Mouse (Mus musculus): ENCODE results near the gene Defb36. TPM values are rescaled to one million over a fixed set of nuclear protein-coding genes. Genes with fewer than 3 reads are reported as not detected.

The Defb36 gene
- total RNA-seq (2015) (not detected in 2 replicates), total RNA-seq (2017) (not detected in 2 replicates)

DNA sequence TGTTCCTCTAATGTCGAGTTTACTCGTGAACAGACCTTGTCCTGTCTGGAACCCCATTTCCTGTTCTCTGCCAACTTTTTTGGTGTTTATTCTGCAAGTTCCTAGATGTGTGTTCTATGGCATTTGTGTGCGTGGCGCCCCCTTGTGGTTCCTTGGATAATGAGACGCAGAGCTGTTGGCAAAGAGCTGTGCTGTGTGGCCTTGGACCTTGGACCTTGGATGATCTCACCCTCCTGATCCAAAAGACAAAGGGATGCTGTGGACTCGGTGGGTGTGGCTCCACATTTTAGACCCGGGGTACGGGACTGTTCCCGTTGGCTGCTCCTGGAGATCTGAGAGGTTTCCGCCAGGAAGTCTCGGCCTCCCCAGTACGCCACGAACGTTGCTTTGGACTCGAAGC is at the start of gene Defb36:
Defb36 (plus strand) TSS at position 271 of the 400 bp plus-strand sequence.
- ATAC-seq (replicated peaks; ENCODE audit: poor library complexity), result no peak

GRCm38 (mm10) chr2:152556655-152557054 is 47.5 kb upstream of the Defb36 start:
- no peak; the same call in 1 of the 2 replicates for ATAC-seq (replicated peaks; ENCODE audit: poor library complexity)

DNA sequence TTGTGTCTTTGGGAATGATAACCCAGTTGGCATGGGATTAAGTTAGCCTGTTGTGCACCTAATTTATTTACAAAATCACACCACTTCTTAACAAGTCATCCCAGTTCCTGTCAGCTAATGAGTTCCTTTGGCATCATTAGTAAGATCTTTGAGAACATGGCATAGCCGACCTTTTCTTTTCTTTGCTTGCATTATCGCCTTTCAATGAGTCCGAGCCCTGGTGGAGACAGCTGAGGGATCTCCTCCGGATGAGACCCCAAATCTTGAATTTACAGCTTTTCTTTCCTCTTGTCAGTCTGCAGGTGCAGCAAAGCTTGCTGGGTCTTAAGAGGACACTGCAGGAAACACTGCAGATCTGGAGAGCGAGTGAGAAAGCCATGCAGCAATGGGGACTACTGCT is 35.1 kb upstream of the Defb36 start, which contains the start of gene Gm17416:
Gm17416 (plus strand) TSS at position 301 of the 400 bp plus-strand sequence.
- no peak for ATAC-seq (replicated peaks; ENCODE audit: poor library complexity)

DNA sequence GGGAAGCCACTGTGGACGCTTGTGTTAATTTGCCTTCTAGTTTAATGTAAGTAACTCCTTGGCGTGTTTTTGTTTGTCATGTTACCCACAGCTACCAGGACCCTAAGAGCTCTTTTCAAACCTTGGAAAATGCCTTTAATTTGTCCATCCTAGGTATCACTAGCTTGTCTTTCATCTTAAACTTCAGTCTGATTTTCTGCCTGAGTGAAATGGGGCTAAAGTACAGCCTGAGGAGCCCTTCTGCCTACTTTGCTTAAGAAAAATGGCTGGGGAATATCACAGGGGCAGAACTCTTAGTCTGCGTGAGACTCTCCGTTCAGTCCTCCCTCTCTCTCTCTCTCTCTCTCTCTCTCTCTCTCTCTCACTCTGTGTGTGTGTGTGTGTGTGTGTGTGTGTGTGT is 34.2 kb upstream of the Defb36 start:
- no peak for ATAC-seq (replicated peaks; ENCODE audit: poor library complexity)

GRCm38 (mm10) chr2:152570313-152570712 is 33.8 kb upstream of the Defb36 start:
- ATAC-seq (replicated peaks; ENCODE audit: poor library complexity), result no peak

DNA sequence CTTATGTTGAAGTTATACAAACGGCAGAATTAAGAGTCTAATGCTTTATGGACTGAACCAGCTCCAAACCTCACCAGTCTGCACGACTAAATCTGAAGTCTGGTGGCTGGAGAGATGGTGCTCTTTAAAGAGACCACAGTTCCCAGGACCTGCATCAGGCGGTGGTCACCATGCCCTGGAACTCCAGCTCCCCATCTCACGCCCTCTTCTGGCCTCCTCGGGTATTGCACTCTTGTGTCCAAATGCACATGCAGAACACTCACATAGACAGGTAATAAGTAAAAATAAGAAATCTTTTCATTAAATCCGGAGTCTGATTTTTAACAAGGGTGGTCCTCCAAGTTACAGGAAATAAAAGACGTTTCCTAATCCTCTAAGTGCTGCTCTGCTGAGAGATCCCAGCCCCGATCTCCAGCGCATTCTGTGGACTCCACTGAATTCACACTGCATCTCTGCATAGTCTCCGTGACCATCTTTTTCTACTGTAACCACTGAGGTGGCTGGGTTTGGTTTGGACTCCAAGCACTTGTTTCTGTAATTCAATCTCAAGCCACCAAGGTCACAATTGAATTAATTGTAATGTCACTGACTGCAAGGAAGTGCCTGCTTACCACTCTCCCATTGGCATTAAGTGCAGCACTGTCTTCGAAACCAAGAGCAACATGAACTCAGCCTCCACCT is 31.9 kb upstream of the Defb36 start, which contains the start of gene Defb21:
Defb21 (plus strand) TSS at position 631 of the 681 bp plus-strand sequence.
- ATAC-seq (replicated peaks; ENCODE audit: poor library complexity), result no peak

DNA sequence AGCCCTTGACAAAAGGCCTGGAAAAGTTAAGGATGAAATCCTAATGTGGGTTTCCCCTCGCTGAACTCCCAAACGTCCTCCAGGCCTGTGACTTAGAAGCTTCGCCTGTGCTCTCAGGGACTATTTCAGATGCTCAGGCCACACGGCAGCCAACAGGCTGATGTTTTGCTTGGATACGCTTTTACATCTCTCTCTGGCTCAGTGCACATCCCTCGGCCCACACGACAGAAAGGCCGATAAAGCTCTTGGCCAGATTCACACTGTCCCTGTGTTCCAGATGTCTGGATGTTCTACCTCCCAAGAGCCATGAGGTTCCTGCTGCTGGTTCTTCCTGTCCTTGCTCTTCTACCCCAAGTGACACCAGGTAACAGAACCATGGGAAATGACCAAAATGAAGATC is 30.6 kb upstream of the Defb36 start:
- ATAC-seq (replicated peaks; ENCODE audit: poor library complexity), result no peak

- ATAC-seq (replicated peaks; ENCODE audit: poor library complexity), result no peak
Measured at GRCm38 (mm10) chr2:152580107-152580506, 24.0 kb upstream of the Defb36 start, which contains the start of gene Defb19. TSS of gene Defb19 (minus strand) at chr2:152580312.

DNA sequence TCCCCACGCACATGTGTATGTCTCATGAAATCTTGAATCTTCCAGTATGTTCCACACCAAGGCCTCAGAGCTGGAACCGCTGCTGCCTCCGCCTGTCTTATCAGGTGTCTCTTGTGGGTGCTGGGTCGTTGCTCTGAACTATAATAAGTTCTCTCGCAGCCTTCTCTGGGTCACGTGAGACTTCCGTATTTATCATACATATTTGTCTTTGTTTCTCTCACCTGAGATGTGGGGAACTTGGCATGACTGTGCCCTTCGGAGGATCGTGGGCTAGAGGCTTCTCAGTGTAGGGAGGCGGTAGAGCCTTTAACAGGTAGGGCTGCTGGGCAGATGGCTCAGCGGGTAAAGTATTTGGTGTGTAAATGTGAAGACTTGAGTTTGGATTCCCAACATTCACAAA is 23.5 kb upstream of the Defb36 start:
- no peak for ATAC-seq (replicated peaks; ENCODE audit: poor library complexity)

GRCm38 (mm10) chr2:152586926-152587560 is 17.1 kb upstream of the Defb36 start:
- ATAC-seq (replicated peaks; ENCODE audit: poor library complexity), result peak; percentile 86

DNA sequence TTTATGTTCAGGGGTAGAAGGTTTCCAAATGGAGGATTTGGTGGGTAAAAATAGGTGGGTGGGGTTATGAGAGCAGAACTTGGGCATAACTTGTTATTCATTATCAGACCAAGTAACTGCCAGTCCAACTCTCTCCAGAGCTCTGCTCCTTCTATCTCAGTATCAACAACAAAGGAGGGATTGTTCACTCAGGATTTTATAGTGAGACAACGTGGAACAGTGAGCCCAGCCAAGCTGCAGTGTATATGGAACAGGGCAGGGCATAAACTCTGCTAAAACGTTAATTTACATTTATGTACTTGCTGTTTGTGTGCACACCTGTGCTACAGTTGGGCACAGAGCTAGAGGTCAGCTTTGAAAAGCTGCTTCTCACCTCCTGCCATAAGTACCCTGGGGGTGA is 15.7 kb upstream of the Defb36 start:
- no peak for ATAC-seq (replicated peaks; ENCODE audit: poor library complexity)

- no peak for ATAC-seq (replicated peaks; ENCODE audit: poor library complexity)
Measured at GRCm38 (mm10) chr2:152589021-152589420, 15.1 kb upstream of the Defb36 start.

GRCm38 (mm10) chr2:152599299-152599698 is 4.8 kb upstream of the Defb36 start, which contains the start of gene Defb45:
TSS of gene Defb45 (minus strand) at chr2:152599399.
- ATAC-seq (replicated peaks; ENCODE audit: poor library complexity), result no peak

DNA sequence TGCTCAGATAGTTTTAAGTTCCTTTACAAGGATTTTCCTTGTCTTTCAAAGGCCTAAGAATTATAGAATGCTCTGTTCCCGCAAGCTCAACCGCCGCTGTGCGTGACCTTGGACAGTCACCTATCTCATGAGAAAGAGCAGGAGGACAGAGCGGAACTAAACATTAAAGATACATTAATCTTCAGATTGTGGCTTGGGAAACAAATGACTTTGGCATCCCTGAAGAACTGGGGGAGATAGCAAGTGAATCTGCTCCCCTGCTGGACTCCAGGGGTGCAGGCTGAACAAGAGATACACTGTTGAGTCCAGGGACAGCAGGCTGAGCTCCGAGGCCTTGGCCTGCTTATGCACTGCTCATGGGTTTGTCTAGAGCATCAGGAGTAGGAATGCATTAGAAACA is 4.1 kb upstream of the Defb36 start:
- no peak for ATAC-seq (replicated peaks; ENCODE audit: poor library complexity)

DNA sequence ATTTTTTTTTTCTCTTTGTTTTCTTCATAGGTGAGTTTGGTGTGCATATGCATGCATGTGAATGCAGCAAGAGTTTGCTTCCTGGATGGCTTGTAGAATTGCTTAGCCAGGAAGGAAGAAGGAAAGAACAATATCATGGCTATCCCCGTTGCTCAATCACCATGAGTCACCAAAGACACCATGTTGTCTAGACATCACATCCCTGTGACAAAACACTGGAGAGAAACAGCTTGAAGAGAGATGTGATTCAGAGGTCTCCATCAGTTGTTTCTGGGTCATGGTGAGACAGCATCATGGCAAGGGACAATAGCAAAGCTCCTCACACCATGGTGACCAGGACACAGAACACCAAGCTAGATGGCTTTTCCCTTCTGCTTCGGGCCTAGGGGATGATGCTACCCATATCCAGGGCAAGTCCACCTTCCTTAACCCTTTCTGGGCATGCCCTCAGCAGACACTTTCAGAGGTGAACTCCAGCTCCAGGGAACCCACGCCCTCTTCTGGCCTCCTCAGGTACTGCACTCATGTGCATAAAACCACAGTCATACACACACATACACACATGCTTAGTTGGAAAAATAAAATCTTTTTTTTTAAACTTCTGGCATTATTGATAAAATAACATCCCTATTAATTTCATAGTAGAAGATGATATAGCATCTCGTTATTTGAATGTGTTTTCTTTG is 2.7 kb upstream of the Defb36 start:
- 0 out of 2 replicates have a peak, but pooled peaks have one; percentile 34 for ATAC-seq (replicated peaks; ENCODE audit: poor library complexity)

- no peak for ATAC-seq (replicated peaks; ENCODE audit: poor library complexity)
Measured at GRCm38 (mm10) chr2:152607746-152608145, 3.6 kb downstream of the Defb36 start.

DNA sequence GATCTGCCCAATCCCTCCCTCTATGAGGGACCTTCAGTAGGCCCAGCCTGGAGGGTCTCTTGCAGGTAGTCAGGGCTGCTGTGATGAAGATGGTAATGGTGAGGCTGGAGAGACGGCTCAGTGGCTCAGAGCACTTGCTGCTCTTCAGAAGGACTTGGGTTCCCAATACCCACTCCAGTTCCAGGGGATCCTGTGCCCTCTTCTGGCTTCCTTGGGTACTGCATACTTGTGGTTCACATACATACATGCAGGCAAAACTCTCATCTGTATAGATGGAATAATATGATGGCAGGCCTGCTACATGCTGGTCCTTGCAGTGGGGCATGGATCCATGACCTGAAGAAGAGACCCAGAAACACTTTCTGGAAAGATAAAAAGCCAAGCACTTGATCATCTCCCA is 4.6 kb downstream of the Defb36 start:
- no peak for ATAC-seq (replicated peaks; ENCODE audit: poor library complexity)

- ATAC-seq (replicated peaks; ENCODE audit: poor library complexity), result no peak
Measured at GRCm38 (mm10) chr2:152612193-152612592, 8.1 kb downstream of the Defb36 start.

DNA sequence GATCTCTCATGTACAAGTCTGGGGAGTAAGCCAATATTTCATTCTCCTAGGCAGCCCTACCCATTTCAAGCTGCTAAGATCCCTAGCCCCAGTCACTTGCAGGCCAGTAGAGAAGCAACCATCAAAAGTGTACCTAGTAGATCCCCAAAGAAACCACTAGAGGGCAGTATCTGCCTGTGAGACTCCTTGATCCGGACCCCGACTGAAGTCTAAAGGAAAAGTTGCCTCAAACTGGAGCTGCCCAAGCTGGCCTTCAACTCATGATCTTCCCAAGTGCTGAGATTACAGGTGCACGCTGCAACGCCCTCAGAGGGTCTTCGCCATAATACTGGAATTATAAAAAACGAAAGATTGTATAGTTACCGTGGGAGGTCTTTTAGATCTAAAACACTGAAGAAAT is 11.4 kb downstream of the Defb36 start:
- peak; percentile 93 for ATAC-seq (replicated peaks; ENCODE audit: poor library complexity)

DNA sequence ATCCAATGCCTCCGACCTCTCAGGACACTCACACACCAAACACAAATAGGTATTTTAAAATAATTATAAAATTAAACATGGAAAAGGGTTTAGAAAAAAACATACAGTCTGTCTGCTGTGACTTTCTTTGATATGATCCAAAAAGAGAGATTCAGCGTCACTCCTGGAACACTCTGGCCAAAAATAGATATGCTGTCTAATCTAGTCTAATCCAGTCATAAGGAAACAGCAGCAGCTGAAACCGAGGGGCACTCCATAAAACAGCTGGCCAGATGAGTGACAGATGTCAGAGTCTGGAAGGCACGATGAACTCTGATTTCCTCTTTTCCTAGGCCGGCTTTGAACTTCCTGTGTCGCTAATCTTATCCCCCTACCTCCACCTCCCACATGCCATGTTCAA is 12.3 kb downstream of the Defb36 start:
- ATAC-seq (replicated peaks; ENCODE audit: poor library complexity), result no peak

DNA sequence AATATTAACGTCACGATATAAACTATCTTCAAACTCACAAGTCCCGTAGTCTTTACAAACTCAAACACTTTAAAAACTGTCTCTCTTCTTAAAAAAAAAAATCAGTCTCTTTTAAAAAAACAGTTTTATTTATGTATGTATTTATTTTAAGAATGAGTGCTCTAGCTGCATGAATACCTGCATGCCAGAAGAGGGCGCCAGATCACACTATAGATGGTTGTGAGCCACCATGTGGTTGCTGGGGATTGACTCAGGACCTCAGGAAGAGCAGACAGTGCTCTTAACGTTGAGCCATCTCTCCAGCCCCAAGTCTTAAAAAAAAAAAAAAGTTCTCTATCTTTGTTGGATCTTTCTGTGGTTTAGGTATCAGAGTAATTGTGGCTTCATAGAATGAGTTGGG is 13.2 kb downstream of the Defb36 start:
- ATAC-seq (replicated peaks; ENCODE audit: poor library complexity), result no peak

Data from megakaryocyte progenitor cell, adult 5-6 weeks (primary cell).